Mouse (Mus musculus) hindbrain, postnatal 0 days (tissue): Measurements from ENCODE around the gene Clpb. TPM values are rescaled to one million over a fixed set of nuclear protein-coding genes. Genes with fewer than 3 reads are reported as not detected.
"Not testable (repeated sequence)": the region's sequence is repeated elsewhere in the genome, so short reads cannot be mapped to it uniquely, and the experiment has no call there.

Source experiments
- ATAC-seq: fragments of 200-750 bp; cut with Nextera tagmentation; 2 replicates; pipeline ENCODE4 v1.8.0; 2017; ENCODE audit warnings: mild to moderate bottlenecking, moderate TSS enrichment, moderate library complexity
- DNase-seq: peaks from one replicate; pipeline ENCODE4 v3.0.0-alpha.2; 2015; ENCODE audit warnings: low spot score
- H3K27ac ChIP-seq: fragments of 300-500 bp; sonication (generic); 2 replicates; pipeline ENCODE4 v1.5.1; 2014; ENCODE audit warnings: mild to moderate bottlenecking
- H3K27me3 ChIP-seq: fragments of 300-500 bp; sonication (generic); 2 replicates; pipeline ENCODE4 v1.6.1; 2014; ENCODE audit warnings: low read length, mixed read lengths; ENCODE audit not compliant: insufficient read depth
- H3K36me3 ChIP-seq: fragments of 300-500 bp; sonication (generic); 2 replicates; pipeline ENCODE4 v1.6.1; 2014; ENCODE audit warnings: low read length, mixed read lengths; ENCODE audit not compliant: insufficient read depth
- H3K4me1 ChIP-seq: fragments of 300-500 bp; sonication (generic); 2 replicates; pipeline ENCODE4 v1.6.1; 2014; ENCODE audit warnings: antibody characterized with exemption, low read length, mixed read lengths; ENCODE audit not compliant: insufficient read depth
- H3K4me2 ChIP-seq: fragments of 300-500 bp; sonication (generic); 2 replicates; pipeline ENCODE4 v1.6.1; 2014; ENCODE audit warnings: low read depth, mild to moderate bottlenecking, low read length, moderate library complexity, mixed read lengths
- H3K4me3 ChIP-seq: fragments of 300-500 bp; sonication (generic); 2 replicates; pipeline ENCODE4 v1.5.1; 2014; ENCODE audit warnings: low read length
- H3K9ac ChIP-seq: fragments of 300-500 bp; sonication (generic); replicated peaks from 2 replicates; pipeline ENCODE4 v1.6.1; 2014; ENCODE audit warnings: mild to moderate bottlenecking, low read length, moderate library complexity, mixed read lengths
- H3K9me3 ChIP-seq: fragments of 300-500 bp; sonication (generic); 2 replicates; pipeline ENCODE4 v1.6.1; 2016; ENCODE audit warnings: low read length, mixed read lengths
- CTCF ChIP-seq: IDR thresholded peaks from 2 replicates; pipeline ENCODE4 v1.5.1; 2016; ENCODE audit warnings: antibody characterized with exemption, control low read depth, low read depth
- WGBS: fragments of 180-500 bp; shearing (Covaris S2); extraction: QIAGEN DNeasy Blood & Tissue Kit; methylation state at CpG from one replicate; pipeline ENCODE4 v1.1.7; 2014; 5-methylcytosine and 5-hydroxymethylcytosine counted together
- polyA plus RNA-seq: library from polyadenylated mRNA; unstranded; fragments of >200 nt; fragmentation: Nextera tagmentation; extraction: Ambion mirVana; gene quantifications from 2 replicates; pipeline ENCODE4 v1.2.1, GENCODE M21; 2015
- total RNA-seq: library from RNA; depleted of rRNA; stranded (reverse); fragments of >200 nt; gene quantifications from 2 replicates; pipeline ENCODE4 v1.2.3, GENCODE M21; 2014

Gene Clpb
- total and polyA plus RNA-seq, 2 experiments from 2014 or later: 36.6 to 67.4 TPM

GRCm38 (mm10) chr7:101624283-101624682 lies 39.1 kb upstream of the Clpb start:
- no peaks in the 10 kb centered on the region for H3K36me3 ChIP-seq
- peak overlapping the region; percentile 41; the same call in 1 of the 2 replicates for H3K27ac ChIP-seq
- H3K4me2 ChIP-seq: peak overlapping the region; percentile 18; the same call in 1 of the 2 replicates
- no peaks in the 10 kb centered on the region for H3K9me3 ChIP-seq
- no peaks in the 10 kb centered on the region for H3K4me1 ChIP-seq
- no peaks in the 10 kb centered on the region for H3K27me3 ChIP-seq
- ATAC-seq (no peak), DNase-seq (no peak)
- no peak overlapping the region for H3K4me3 ChIP-seq
- no peak overlapping the region for H3K9ac ChIP-seq
- no peak for TF ChIP-seq CTCF
- 68% methylated on average over 6 of the region's 6 CpGs for WGBS

- H3K27me3 ChIP-seq, H3K36me3 ChIP-seq, H3K9ac ChIP-seq, H3K27ac ChIP-seq, H3K9me3 ChIP-seq, H3K4me2 ChIP-seq, ATAC-seq, H3K4me1 ChIP-seq, DNase-seq, H3K4me3 ChIP-seq: not testable (repeated sequence)
- WGBS: 60% methylated on average over 7 of the region's 7 CpGs
These were observed 36.3 kb upstream of the Clpb start for GRCm38 (mm10) chr7:101627166-101627565.

GRCm38 (mm10) chr7:101628481-101628880 lies 35.0 kb upstream of the Clpb start:
- Histone ChIP-seq H3K4me2 (no peak overlapping the region), H3K36me3 (no peaks in the 10 kb centered on the region), H3K9ac (no peak overlapping the region), H3K9me3 (no peaks in the 10 kb centered on the region), H3K27ac (no peak overlapping the region), H3K27me3 (no peaks in the 10 kb centered on the region), H3K4me3 (no peak overlapping the region), H3K4me1 (no peaks in the 10 kb centered on the region)
- no peak for DNase-seq
- TF ChIP-seq CTCF: no peak
- no peak for ATAC-seq
- 46% methylated on average over 2 of the region's 2 CpGs for WGBS

- H3K27me3 ChIP-seq: no peaks in the 10 kb centered on the region
- H3K27ac ChIP-seq: no peak overlapping the region
- TF ChIP-seq CTCF: no peak
- no peaks in the 10 kb centered on the region for H3K36me3 ChIP-seq
- no peak overlapping the region for H3K4me3 ChIP-seq
- H3K9ac ChIP-seq: no peak overlapping the region
- DNase-seq: no peak
- ATAC-seq: no peak
- no peaks in the 10 kb centered on the region for H3K9me3 ChIP-seq
- H3K4me1 ChIP-seq: no peaks in the 10 kb centered on the region
- WGBS: 54% methylated on average over 8 of the region's 8 CpGs
- no peak overlapping the region for H3K4me2 ChIP-seq
These were observed 29.7 kb upstream of the Clpb start for GRCm38 (mm10) chr7:101633629-101634177.

GRCm38 (mm10) chr7:101634513-101634912 lies 28.9 kb upstream of the Clpb start:
- ATAC-seq: no peak
- DNase-seq: no peak
- H3K9ac ChIP-seq: no peak overlapping the region
- no peak overlapping the region for H3K4me3 ChIP-seq
- H3K4me2 ChIP-seq: no peak overlapping the region
- no peaks in the 10 kb centered on the region for H3K36me3 ChIP-seq
- no peaks in the 10 kb centered on the region for H3K9me3 ChIP-seq
- no peaks in the 10 kb centered on the region for H3K4me1 ChIP-seq
- 87% methylated on average over 4 of the region's 4 CpGs for WGBS
- no peaks in the 10 kb centered on the region for H3K27me3 ChIP-seq
- TF ChIP-seq CTCF: no peak
- H3K27ac ChIP-seq: no peak overlapping the region

- no peaks in the 10 kb centered on the region for H3K4me1 ChIP-seq
- no peak overlapping the region for H3K27ac ChIP-seq
- H3K9me3 ChIP-seq: no peaks in the 10 kb centered on the region
- no peak for TF ChIP-seq CTCF
- H3K9ac ChIP-seq: no peak overlapping the region
- H3K4me3 ChIP-seq: no peak overlapping the region
- no peak overlapping the region for H3K4me2 ChIP-seq
- no peaks in the 10 kb centered on the region for H3K27me3 ChIP-seq
- 85% methylated on average over 2 of the region's 2 CpGs for WGBS
- H3K36me3 ChIP-seq: no peaks in the 10 kb centered on the region
- DNase-seq (no peak), ATAC-seq (no peak)
These were observed 27.4 kb upstream of the Clpb start for GRCm38 (mm10) chr7:101636056-101636455.

- Histone ChIP-seq H3K27me3 (no peaks in the 10 kb centered on the region), H3K4me2 (no peak overlapping the region), H3K9me3 (no peaks in the 10 kb centered on the region), H3K4me3 (no peak overlapping the region), H3K4me1 (no peaks in the 10 kb centered on the region), H3K36me3 (no peaks in the 10 kb centered on the region), H3K27ac (no peak overlapping the region), H3K9ac (no peak overlapping the region)
- no peak for TF ChIP-seq CTCF
- ATAC-seq (no peak), DNase-seq (no peak)
- WGBS: 77% methylated on average over 3 of the region's 3 CpGs
These were observed 19.6 kb upstream of the Clpb start for GRCm38 (mm10) chr7:101643879-101644278.
